ENCODE assay signal across 10 mouse cellular contexts in the genomic region with DNA sequence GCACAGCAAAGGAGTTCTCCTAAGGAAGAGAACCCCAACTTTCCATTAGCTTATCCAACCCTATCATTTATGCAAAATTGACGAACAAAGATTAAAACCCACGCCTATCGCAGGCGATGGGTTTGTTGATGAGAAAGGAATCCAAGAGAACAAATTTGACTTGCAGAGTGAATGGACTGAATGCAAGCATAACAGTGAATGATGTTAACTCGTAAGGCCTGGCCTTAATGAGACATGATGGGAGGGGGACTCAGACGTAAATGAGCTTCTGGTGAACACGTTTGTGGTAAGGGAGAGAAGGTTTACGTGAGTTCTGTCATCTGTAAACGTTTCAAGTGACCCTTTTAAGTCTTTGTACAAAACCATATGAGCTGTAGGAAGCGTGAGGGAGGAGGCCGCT. TPM values are rescaled to one million over a fixed set of nuclear protein-coding genes. Genes with fewer than 3 reads are reported as not detected.
DNase-seq lines count a peak whose midpoint lies in the region; ATAC-seq lines count a peak whose summit lies in the region.
"Had no signal": no experiment of that assay in that cellular context is flagged by ENCODE, and none has a peak within 500 bp of the region (broad histone marks: within the 10 kb centered on the region; RNA-seq: fewer than 3 reads in every experiment).

No protein-coding gene starts in this region.

- intact Hi-C loops in left cerebral cortex, postnatal 4 days (cut with DNase I): no loop called here

- H3K9me3 ChIP-seq in heart, embryonic 14.5 days (ENCODE audit: control insufficient read depth, low read length): no peaks in the 10 kb centered on the region
- H3K9me3 ChIP-seq in embryonic facial prominence, embryonic 13.5 days: no peaks in the 10 kb centered on the region
- H3K9me3 ChIP-seq in hindbrain, embryonic 15.5 days: no peaks in the 10 kb centered on the region
- peaks cover 4% of the 10 kb centered on the region; the same call in 1 of the 2 replicates for H3K9me3 ChIP-seq in midbrain, embryonic 12.5 days

- H3K27ac ChIP-seq in heart, embryonic 14.5 days (replicated peaks in 1 of 2; ENCODE audit: control insufficient read depth in 1 of 2, insufficient read depth in 1 of 2, low read depth in 2 of 2, low read length in 2 of 2): no peak overlapping the region
- H3K27ac ChIP-seq in embryonic facial prominence, embryonic 13.5 days: no peak overlapping the region
- no peak overlapping the region for H3K27ac ChIP-seq in hindbrain, embryonic 15.5 days (replicated peaks)
- H3K27ac ChIP-seq in midbrain, embryonic 12.5 days (replicated peaks): no peak overlapping the region

- H3K4me2 ChIP-seq in heart, embryonic 14.5 days (ENCODE audit: low read length): peak overlapping the region; percentile 89
- peak overlapping the region; percentile 99 for H3K4me2 ChIP-seq in embryonic facial prominence, embryonic 13.5 days
- H3K4me2 ChIP-seq in hindbrain, embryonic 15.5 days: peak overlapping the region; percentile 99
- peak overlapping the region; percentile 100 for H3K4me2 ChIP-seq in midbrain, embryonic 12.5 days (replicated peaks)

- peaks cover 10 to 20% of the 10 kb centered on the region in 2 experiments; a peak in 3 of 4 replicates for H3K4me1 ChIP-seq in heart, embryonic 14.5 days (ENCODE audit: control insufficient read depth in 2 of 2, insufficient read depth in 2 of 2, low read length in 2 of 2)
- H3K4me1 ChIP-seq in embryonic facial prominence, embryonic 13.5 days: peaks cover 21% of the 10 kb centered on the region
- peaks cover 22% of the 10 kb centered on the region for H3K4me1 ChIP-seq in hindbrain, embryonic 15.5 days (replicated peaks)
- H3K4me1 ChIP-seq in midbrain, embryonic 12.5 days: peaks cover 26% of the 10 kb centered on the region

- H3K4me3 ChIP-seq in heart, embryonic 14.5 days (ENCODE audit: control insufficient read depth in 1 of 2, insufficient read depth in 1 of 2, low read depth in 1 of 2, low read length in 2 of 2): peak overlapping the region; percentile 48 to 58; a peak in 3 of 4 replicates
- H3K4me3 ChIP-seq in embryonic facial prominence, embryonic 13.5 days: peak overlapping the region; percentile 61
- H3K4me3 ChIP-seq in hindbrain, embryonic 15.5 days: peak overlapping the region; percentile 49
- peak overlapping the region; percentile 58 for H3K4me3 ChIP-seq in midbrain, embryonic 12.5 days

- no peak for DNase-seq in heart, adult 9 months (ENCODE audit: low spot score in 2 of 2)
- DNase-seq in spleen, postnatal 36 days (ENCODE audit: low spot score in 2 of 2): no peak
- no peak for DNase-seq in gastrocnemius, adult 18-20 months (ENCODE audit: low spot score)
- DNase-seq in left cerebral cortex, postnatal 4 days: no peak
- DNase-seq: adrenal gland, postnatal 14 days had no signal

- H3K27me3 ChIP-seq in heart, embryonic 14.5 days (ENCODE audit: control insufficient read depth, insufficient read depth, low read length): peaks cover 21% of the 10 kb centered on the region
- peaks cover 56% of the 10 kb centered on the region for H3K27me3 ChIP-seq in embryonic facial prominence, embryonic 13.5 days
- H3K27me3 ChIP-seq in hindbrain, embryonic 15.5 days: peaks cover 20% of the 10 kb centered on the region
- H3K27me3 ChIP-seq in midbrain, embryonic 12.5 days: peaks cover 52% of the 10 kb centered on the region
- H3K27me3 ChIP-seq: CH12.LX had no signal

- no peak overlapping the region for H3K9ac ChIP-seq in heart, embryonic 14.5 days (ENCODE audit: low read length)
- peak overlapping the region; percentile 69; the same call in 1 of the 2 replicates for H3K9ac ChIP-seq in embryonic facial prominence, embryonic 13.5 days
- no peak overlapping the region for H3K9ac ChIP-seq in hindbrain, embryonic 15.5 days
- H3K9ac ChIP-seq in midbrain, embryonic 12.5 days (replicated peaks): peak overlapping the region; percentile 65; the same call in 1 of the 2 replicates

- no peak for ATAC-seq in heart, embryonic 14.5 days (ENCODE audit: insufficient number of reproducible peaks, insufficient read depth, low FRiP score, low read depth)
- ATAC-seq in embryonic facial prominence, embryonic 13.5 days (ENCODE audit: insufficient number of reproducible peaks, insufficient read depth, low FRiP score, low TSS enrichment, low read depth): no peak
- no peak for ATAC-seq in hindbrain, embryonic 15.5 days (ENCODE audit: low FRiP score, low read depth)
- no peak for ATAC-seq in midbrain, embryonic 12.5 days (ENCODE audit: low FRiP score, low read depth)

- no peaks in the 10 kb centered on the region for H3K36me3 ChIP-seq in heart, embryonic 14.5 days (ENCODE audit: control insufficient read depth, insufficient read depth, low read length)
- no peaks in the 10 kb centered on the region for H3K36me3 ChIP-seq in embryonic facial prominence, embryonic 13.5 days
- H3K36me3 ChIP-seq in hindbrain, embryonic 15.5 days: no peaks in the 10 kb centered on the region
- no peaks in the 10 kb centered on the region for H3K36me3 ChIP-seq in midbrain, embryonic 12.5 days

- whole genome bisulfite sequencing in heart, embryonic 14.5 days: 27% methylated on average over 11 of the region's 11 CpGs
- WGBS in embryonic facial prominence, embryonic 13.5 days: 5% methylated on average over 11 of the region's 11 CpGs
- 8% methylated on average over 11 of the region's 11 CpGs for WGBS in hindbrain, embryonic 15.5 days
- 5% methylated on average over 11 of the region's 11 CpGs for WGBS in midbrain, embryonic 12.5 days

RNA-seq across cellular contexts. Expression of a gene that starts 1.2 kb away (rescaled TPM):
- polyA plus RNA-seq in heart, embryonic 14.5 days (2014; fragmentation: Nextera tagmentation; extraction: Ambion mirVana): 3.3 and 4.1 TPM in 2 replicates
- polyA plus RNA-seq in embryonic facial prominence, embryonic 13.5 days (2015; fragmentation: Nextera tagmentation; extraction: Ambion mirVana): 3.7 and 3.9 TPM in 2 replicates
- 3.4 and 3.9 TPM in 2 replicates for polyA plus RNA-seq in hindbrain, embryonic 15.5 days (2015; fragmentation: Nextera tagmentation; extraction: Ambion mirVana)
- 5.6 and 6.5 TPM in 2 replicates for polyA plus RNA-seq in midbrain, embryonic 12.5 days (2016; fragmentation: Nextera tagmentation; extraction: Ambion mirVana)
- 1 to 10 TPM; 2.1 to 2.3 TPM for total RNA-seq in gastrocnemius, adult 18-20 months (2021)
- total RNA-seq in left cerebral cortex, postnatal 4 days (2021): 1 to 10 TPM; 5.5 to 8.0 TPM
- total RNA-seq: CH12.LX had no signal

Comparison
In these comparisons a context has a peak if more than half of its experiments do, and no peak if none do; other contexts are left out.
1. H3K9ac ChIP-seq: peak in embryonic facial prominence, embryonic 13.5 days (single experiment) and midbrain, embryonic 12.5 days (single experiment); none in heart, embryonic 14.5 days (single experiment) and hindbrain, embryonic 15.5 days (single experiment).
2. Peak in every context shown above with its lines, with median percentiles within 50 percentile points of each other: H3K4me2 ChIP-seq and H3K4me3 ChIP-seq.